Mouse (Mus musculus) MN1 (cell line): Measurements from ENCODE around the gene Rbbp6.

Experiments used
- DNase-seq: peaks from one replicate; pipeline ENCODE4 v3.0.0-alpha.2; 2016; ENCODE audit warnings: low spot score

Rbbp6 gene

GRCm38 (mm10) chr7:122965386-122965785, at the start of gene Rbbp6:
TSS of gene Rbbp6 (plus strand) at chr7:122965686.
- no peak for DNase-seq

GRCm38 (mm10) chr7:122919728-122920582, 45.5 kb upstream of the Rbbp6 start:
- DNase-seq = peak; percentile 78

- no peak for DNase-seq
Observed at GRCm38 (mm10) chr7:122921537-122921936, 43.9 kb upstream of the Rbbp6 start.

- no peak for DNase-seq
Observed at GRCm38 (mm10) chr7:122924256-122924655, 41.2 kb upstream of the Rbbp6 start.

- peak; percentile 62 for DNase-seq
Observed at GRCm38 (mm10) chr7:122930494-122930893, 35.0 kb upstream of the Rbbp6 start.

- DNase-seq = no peak
Observed at GRCm38 (mm10) chr7:122932171-122932570, 33.3 kb upstream of the Rbbp6 start.

GRCm38 (mm10) chr7:122936626-122937025, 28.9 kb upstream of the Rbbp6 start:
- no peak for DNase-seq

- no peak for DNase-seq
Observed at GRCm38 (mm10) chr7:122938197-122938596, 27.3 kb upstream of the Rbbp6 start.

GRCm38 (mm10) chr7:122939181-122939580, 26.3 kb upstream of the Rbbp6 start:
- no peak for DNase-seq

GRCm38 (mm10) chr7:122940371-122941075, 25.0 kb upstream of the Rbbp6 start:
- peak; percentile 60 for DNase-seq

- no peak for DNase-seq
Observed at GRCm38 (mm10) chr7:122942111-122942510, 23.4 kb upstream of the Rbbp6 start.

GRCm38 (mm10) chr7:122945149-122945548, 20.3 kb upstream of the Rbbp6 start:
- peak; percentile 82 for DNase-seq

GRCm38 (mm10) chr7:122949268-122949667, 16.2 kb upstream of the Rbbp6 start:
- DNase-seq = no peak

GRCm38 (mm10) chr7:122951464-122951863, 14.0 kb upstream of the Rbbp6 start:
- DNase-seq = no peak

GRCm38 (mm10) chr7:122952066-122952465, 13.4 kb upstream of the Rbbp6 start:
- DNase-seq = no peak

- no peak for DNase-seq
Observed at GRCm38 (mm10) chr7:122954451-122955225, 10.8 kb upstream of the Rbbp6 start.

GRCm38 (mm10) chr7:122955226-122955955, 10.1 kb upstream of the Rbbp6 start:
- peak; percentile 76 for DNase-seq

GRCm38 (mm10) chr7:122968751-122969150, 3.3 kb downstream of the Rbbp6 start:
- peak; percentile 18 for DNase-seq

- peak; percentile 96 for DNase-seq
Observed at GRCm38 (mm10) chr7:122969231-122970032, 3.9 kb downstream of the Rbbp6 start.

GRCm38 (mm10) chr7:122970119-122970781, 4.8 kb downstream of the Rbbp6 start:
- DNase-seq = peak; percentile 62
